Mouse (Mus musculus): Measurements from ENCODE around the gene Mreg.

Gene Mreg

DNA sequence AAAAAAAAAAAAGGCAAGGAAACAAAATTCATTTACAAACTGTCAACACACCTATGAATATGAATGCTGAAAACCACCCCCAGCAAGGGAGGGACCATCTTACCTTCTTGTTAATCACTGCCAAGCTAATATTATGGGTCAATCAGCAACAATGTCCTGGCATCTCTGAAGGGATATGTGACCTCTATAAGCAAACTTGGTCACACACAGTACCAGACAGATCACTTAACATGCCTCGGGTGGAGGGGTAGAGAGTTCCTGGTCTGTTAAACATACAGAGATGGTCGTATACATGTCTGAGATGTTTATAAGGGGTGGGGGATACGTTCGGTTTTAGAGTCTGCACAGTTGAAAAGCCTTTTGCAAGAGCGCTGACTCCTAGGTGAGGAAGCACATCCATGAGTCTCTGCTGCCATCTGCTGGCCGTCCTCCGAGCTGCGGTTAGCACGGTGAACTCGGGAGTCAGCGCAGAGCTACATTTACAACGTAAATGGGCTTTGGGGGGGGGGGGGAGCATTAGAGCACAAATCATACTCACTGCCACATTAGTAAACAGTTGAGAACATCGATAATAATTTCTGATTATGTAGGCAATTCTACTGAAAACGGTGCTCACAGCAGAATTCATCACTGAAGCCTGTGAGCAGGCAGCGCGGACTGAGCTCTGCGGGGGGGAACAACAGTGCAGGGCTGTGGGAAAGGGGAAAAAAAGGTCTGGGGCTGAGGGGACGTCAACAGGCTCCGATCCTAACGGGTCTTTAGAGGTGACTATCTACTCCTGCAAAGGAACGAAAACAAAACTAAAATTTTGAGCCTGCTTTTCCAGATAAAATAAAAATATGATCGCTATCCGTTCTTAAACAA, 88.4 kb downstream of the Mreg start:
- peak; percentile 58 for DNase-seq (ENCODE audit: low read depth)

DNA sequence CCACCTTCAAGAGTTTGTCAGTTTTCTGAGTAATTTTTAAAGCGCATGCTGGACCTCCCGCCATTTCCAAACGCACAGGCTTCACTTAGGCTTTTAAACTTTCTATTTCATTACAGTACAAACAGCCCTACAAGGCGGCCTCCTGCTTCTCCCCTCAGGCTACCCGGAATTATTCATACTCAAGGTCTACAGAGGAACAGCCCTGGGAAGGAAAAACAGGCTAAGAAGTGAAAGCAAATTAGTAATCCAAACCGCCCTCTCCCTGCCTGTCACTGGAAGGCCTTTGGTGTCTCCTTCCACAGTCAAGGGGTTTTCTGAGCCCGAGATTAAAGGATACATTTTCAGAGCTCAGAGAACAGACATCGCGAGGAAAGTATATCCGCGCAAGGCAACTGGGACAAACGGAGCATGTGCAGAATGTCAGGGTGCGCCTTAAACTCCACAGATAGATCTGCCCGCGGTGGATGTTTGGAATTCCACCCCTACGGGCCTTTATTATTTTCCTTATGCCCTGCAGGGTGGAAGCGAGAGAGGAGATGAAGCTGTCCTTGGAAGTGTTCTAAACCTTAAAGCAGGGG, 90.4 kb downstream of the Mreg start:
- no peak for DNase-seq (ENCODE audit: low read depth)

DNA sequence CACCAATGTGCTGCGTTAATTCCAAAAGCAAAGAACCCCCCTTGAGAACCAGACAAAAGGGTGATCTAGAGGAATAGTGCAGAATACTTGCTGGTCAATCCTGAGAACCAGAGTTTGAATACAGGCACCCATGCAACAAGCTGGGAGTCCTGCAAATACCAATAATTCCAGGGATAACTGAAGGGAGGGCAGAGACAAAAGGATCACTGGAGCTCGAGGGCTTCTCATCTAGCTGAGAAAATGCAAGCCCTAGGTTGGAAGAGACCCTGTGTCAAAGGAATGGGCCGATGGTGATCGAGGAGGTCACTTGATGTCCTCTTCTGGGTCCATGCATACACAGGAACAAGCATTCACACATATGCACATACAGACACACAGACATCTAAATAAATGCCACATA, 92.1 kb downstream of the Mreg start:
- DNase-seq (ENCODE audit: low read depth), result no peak

- DNase-seq (ENCODE audit: low read depth), result peak; percentile 36
Measured at GRCm38 (mm10) chr1:72114206-72114605, 97.9 kb downstream of the Mreg start.
